Mouse (Mus musculus) liver, embryonic 11.5 days (tissue): Measurements from ENCODE around the gene Zbtb22. TPM values are rescaled to one million over a fixed set of nuclear protein-coding genes. Genes with fewer than 3 reads are reported as not detected.

Experiments
- ATAC-seq: fragments of 200-750 bp; cut with Nextera tagmentation; replicated peaks from 2 replicates; pipeline ENCODE4 v1.8.0; 2017; ENCODE audit warnings: moderate number of reproducible peaks, mild to moderate bottlenecking, moderate TSS enrichment, moderate library complexity; ENCODE audit not compliant: low FRiP score
- DNase-seq: peaks from one replicate; pipeline ENCODE4 v3.0.0-alpha.2; 2017; ENCODE audit warnings: low spot score
- H3K27ac ChIP-seq: fragments of 300-500 bp; sonication (generic); 2 replicates; pipeline ENCODE4 v1.5.1; 2014; ENCODE audit warnings: mild to moderate bottlenecking, low read depth, low read length, control low read depth
- H3K27me3 ChIP-seq: fragments of 300-500 bp; sonication (generic); replicated peaks from 2 replicates; pipeline ENCODE4 v1.6.1; 2014; ENCODE audit warnings: low read length, mixed read lengths; ENCODE audit not compliant: control insufficient read depth, insufficient read depth
- H3K36me3 ChIP-seq: fragments of 300-500 bp; sonication (generic); 2 replicates; pipeline ENCODE4 v1.6.1; 2014; ENCODE audit warnings: mild to moderate bottlenecking, low read length, moderate library complexity, mixed read lengths; ENCODE audit not compliant: control insufficient read depth, insufficient read depth
- H3K4me1 ChIP-seq: fragments of 300-500 bp; sonication (generic); replicated peaks from 2 replicates; pipeline ENCODE4 v1.6.1; 2014; ENCODE audit warnings: low read length, mixed read lengths; ENCODE audit not compliant: control insufficient read depth, insufficient read depth
- H3K4me2 ChIP-seq: fragments of 300-500 bp; sonication (generic); 2 replicates; pipeline ENCODE4 v1.6.1; 2014; ENCODE audit warnings: mild to moderate bottlenecking, control low read depth, moderate library complexity
- H3K4me3 ChIP-seq: fragments of 300-500 bp; sonication (generic); 2 replicates; pipeline ENCODE4 v1.5.1; 2014; ENCODE audit warnings: low read depth, low read length, control low read depth
- H3K9ac ChIP-seq: fragments of 300-500 bp; sonication (generic); 2 replicates; pipeline ENCODE4 v1.6.1; 2014; ENCODE audit warnings: low read depth, low read length, control low read depth
- H3K9me3 ChIP-seq: fragments of 300-500 bp; sonication (generic); 2 replicates; pipeline ENCODE4 v1.6.1; 2016; ENCODE audit warnings: low read length, inconsistent platforms, mixed read lengths; ENCODE audit not compliant: control insufficient read depth
- WGBS: fragments of 180-500 bp; shearing (Covaris S2); extraction: QIAGEN DNeasy Blood & Tissue Kit; methylation state at CpG from one replicate; pipeline ENCODE4 v1.1.7; 2014; 5-methylcytosine and 5-hydroxymethylcytosine counted together
- polyA plus RNA-seq: library from polyadenylated mRNA; unstranded; fragments of >200 nt; fragmentation: Nextera tagmentation; extraction: Ambion mirVana; gene quantifications from 2 replicates; pipeline ENCODE4 v1.2.1, GENCODE M21; 2014

Zbtb22 gene
- polyA plus RNA-seq, 1 experiment from 2014 or later = 13.0 TPM

DNA sequence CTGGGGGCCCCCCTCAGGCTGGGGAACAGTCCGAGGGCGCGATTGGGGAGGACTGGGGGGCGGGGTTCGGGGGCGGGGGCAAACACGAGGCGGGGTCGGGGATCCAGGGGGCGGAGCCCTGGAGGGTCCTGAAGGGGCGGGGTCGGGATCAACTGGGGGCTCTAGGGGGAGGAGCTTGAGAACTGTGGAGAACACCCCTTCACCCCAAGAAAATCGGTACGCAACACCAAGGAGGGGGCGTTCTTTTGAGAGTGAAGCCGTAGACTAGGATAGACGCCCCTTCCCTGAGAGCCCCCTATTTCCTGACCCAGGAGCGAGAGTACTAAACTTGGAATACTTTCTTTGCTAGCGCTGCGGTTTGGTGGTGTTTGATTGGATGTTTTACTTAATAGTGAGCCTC lies 590 bp downstream of the Zbtb22 start:
- Histone ChIP-seq H3K9ac (peak overlapping the region; percentile 60), H3K27ac (peak overlapping the region; percentile 78), H3K36me3 (peaks cover 46% of the 10 kb centered on the region), H3K4me2 (peak overlapping the region; percentile 76), H3K4me3 (peak overlapping the region; percentile 66), H3K27me3 (no peaks in the 10 kb centered on the region), H3K4me1 (peaks cover 32% of the 10 kb centered on the region), H3K9me3 (0 out of 2 replicates have a peak, but pooled peaks cover 2% of the 10 kb centered on the region)
- 0 out of 2 replicates have a peak, but pooled peaks have one; percentile 3 for ATAC-seq
- 2% methylated on average over 18 of the region's 20 CpGs for WGBS
- no peak for DNase-seq

DNA sequence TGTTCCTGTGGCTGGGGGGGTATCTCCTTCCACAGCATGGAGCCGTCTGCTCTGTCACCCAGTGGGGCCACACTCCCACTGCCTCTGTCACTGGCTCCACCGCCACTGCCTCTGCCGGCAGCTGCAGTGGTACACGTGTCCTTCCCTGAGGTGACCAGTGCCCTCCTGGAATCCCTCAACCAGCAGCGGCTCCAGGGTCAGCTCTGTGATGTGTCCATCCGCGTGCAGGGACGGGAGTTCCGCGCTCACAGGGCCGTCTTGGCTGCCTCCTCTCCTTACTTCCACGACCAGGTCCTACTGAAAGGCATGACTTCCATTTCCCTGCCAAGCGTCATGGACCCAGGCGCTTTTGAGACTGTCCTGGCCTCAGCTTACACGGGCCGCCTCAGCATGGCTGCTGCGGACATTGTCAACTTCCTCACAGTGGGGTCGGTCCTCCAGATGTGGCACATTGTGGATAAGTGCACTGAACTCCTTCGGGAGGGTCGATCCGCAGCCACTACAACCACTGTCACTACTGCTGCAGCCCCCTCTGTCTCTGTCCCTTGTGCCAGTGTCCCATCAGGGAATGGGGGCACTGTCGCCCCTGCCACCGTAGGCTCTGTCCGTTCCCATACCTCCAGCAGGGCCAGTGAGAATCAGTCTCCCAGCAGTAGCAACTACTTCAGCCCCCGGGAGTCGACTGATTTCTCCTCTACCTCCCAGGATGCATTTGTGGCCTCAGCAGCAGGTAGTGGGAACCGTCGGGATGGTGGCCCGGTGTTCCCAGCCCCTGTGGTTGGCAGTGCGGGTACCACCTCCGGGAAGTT lies 1.3 kb downstream of the Zbtb22 start:
- Histone ChIP-seq H3K27ac (peak overlapping the region; percentile 1), H3K27me3 (no peaks in the 10 kb centered on the region), H3K9ac (peak overlapping the region; percentile 60), H3K4me1 (peaks cover 32% of the 10 kb centered on the region), H3K36me3 (peaks cover 38% of the 10 kb centered on the region), H3K4me2 (peak overlapping the region; percentile 76), H3K9me3 (0 out of 2 replicates have a peak, but pooled peaks cover 2% of the 10 kb centered on the region), H3K4me3 (peak overlapping the region; percentile 66)
- WGBS = 82% methylated on average over 31 of the region's 31 CpGs
- no peak for ATAC-seq
- no peak for DNase-seq

DNA sequence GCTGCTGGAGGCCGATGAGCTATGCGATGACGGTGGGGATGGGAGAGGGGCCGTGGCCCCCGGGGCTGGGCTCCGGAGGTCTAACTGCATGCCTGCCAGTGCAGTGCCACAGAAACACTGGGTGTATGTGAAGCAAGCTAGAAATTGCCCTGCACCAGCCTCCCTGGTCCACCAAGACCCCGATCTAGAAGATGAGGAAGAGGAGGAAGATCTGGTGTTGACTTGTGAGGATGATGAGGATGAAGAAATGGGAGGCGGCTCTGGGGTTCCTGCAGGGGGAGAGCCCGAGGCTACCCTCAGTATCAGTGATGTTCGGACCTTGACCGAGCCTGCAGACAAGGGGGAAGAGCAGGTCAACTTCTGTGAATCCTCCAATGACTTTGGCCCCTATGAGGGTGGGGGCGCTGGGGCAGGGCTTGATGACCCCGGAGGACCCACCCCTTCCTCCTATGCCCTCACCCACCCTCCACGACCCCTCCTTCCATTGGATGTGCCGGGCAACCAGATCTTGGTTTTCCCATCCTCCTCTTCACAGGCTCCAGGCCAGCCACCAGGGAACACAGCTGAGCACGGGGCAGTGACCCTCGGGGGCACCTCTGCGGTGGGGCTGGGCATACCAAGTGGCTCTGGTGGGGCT lies 2.1 kb downstream of the Zbtb22 start:
- Histone ChIP-seq H3K4me2 (peak overlapping the region; percentile 100), H3K9me3 (0 out of 2 replicates have a peak, but pooled peaks cover 2% of the 10 kb centered on the region), H3K27ac (peak overlapping the region; percentile 32; the same call in 1 of the 2 replicates), H3K36me3 (peaks cover 32% of the 10 kb centered on the region), H3K9ac (0 out of 2 replicates have a peak overlapping the region, but pooled peaks have one; percentile 25), H3K4me3 (peak overlapping the region; percentile 66), H3K4me1 (peaks cover 32% of the 10 kb centered on the region), H3K27me3 (no peaks in the 10 kb centered on the region)
- DNase-seq (no peak), ATAC-seq (no peak)
- WGBS = 80% methylated on average over 18 of the region's 18 CpGs

DNA sequence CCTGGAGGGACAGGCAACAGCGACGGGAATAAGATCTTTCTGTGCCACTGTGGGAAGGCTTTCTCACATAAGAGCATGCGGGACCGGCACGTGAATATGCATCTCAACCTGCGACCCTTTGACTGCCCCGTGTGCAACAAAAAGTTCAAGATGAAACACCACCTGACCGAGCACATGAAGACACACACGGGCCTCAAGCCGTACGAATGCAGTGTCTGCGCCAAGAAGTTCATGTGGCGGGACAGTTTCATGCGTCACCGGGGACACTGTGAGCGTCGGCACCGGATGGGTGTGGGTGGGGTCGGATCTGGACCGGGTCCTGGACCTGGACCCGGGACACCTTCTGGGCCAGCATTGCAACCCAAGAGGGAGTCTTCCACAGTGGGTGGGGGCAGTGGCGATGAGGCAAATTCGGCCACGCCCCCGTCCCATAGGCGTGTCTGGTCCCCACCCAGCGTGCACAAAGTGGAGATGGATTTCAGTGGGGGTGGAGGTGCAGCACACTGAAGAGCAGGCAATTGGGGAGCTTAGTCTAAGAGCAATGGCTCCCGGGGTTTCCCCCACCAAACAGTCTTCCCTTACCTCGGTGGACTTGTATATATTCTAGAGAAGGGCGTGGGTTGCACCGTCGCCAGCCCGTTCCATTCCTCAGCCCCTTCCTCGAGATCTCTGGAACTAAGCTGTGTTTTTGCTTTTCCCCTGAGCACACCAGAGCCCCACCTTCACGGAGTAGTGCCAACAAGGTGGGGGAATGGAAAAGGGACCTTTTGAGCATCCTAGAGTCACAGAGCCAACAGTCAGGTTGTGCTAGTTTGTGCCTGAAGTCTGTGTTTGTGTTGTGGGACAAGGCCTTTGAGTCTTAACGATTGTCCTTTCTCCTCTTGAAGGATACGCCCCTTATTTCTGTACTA lies 2.8 kb downstream of the Zbtb22 start:
- peak; percentile 1; the same call in 1 of the 2 replicates for ATAC-seq
- Histone ChIP-seq H3K9me3 (0 out of 2 replicates have a peak, but pooled peaks cover 2% of the 10 kb centered on the region), H3K9ac (peak overlapping the region; percentile 86), H3K27ac (peak overlapping the region; percentile 91), H3K4me3 (peak overlapping the region; percentile 83), H3K27me3 (no peaks in the 10 kb centered on the region), H3K4me2 (peak overlapping the region; percentile 100), H3K4me1 (peaks cover 33% of the 10 kb centered on the region), H3K36me3 (peaks cover 27% of the 10 kb centered on the region)
- no peak for DNase-seq
- WGBS = 52% methylated on average over 37 of the region's 37 CpGs

DNA sequence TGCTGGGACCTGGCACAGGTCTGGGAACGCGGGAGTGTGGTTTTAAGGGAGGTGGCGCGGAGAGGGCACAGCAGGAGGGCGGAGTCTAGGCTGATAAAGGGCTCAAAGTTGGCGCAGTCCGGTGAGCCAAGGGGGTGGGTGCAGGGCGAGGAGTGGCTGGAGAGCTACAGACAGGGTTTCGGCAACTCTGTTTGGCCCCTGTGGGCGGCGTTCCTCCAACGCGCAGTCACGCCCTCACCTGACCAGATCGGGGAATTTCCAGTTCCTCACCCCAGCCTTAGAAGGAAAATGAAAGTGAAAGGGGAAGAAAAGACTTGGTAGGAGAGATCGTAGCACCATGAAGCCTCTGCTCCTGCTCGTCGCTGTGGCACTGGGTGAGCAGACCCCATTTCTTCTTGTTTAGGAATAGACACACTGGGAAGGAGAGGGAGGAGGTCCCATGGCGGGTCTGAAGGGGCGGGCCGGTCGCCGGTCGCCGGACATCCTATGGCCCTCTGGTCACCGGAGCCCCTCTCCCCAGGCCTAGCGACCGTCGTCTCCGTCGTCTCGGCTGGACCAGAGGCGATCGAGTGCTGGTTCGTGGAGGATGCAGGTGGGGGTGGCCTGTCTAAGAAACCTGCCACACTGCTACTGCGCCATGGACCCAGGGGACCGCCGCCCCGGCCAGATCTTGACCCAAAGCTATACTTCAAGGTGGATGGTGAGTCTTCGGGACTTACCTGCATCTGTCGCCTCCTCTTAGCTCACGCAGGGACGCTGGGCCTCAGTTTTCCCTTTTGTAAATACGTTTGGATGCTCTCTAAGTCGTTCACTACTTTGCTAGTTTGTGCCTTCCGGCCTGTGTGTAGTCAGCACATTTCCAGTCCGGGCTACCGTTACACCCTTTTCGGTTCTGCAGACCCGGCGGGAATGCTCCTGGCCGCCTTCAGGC lies 3.9 kb downstream of the Zbtb22 start:
- WGBS = under 1% methylated on average over 52 of the region's 52 CpGs
- DNase-seq (peak; percentile 83), ATAC-seq (peak; percentile 72)
- Histone ChIP-seq H3K36me3 (peaks cover 16% of the 10 kb centered on the region), H3K4me1 (peaks cover 38% of the 10 kb centered on the region), H3K4me3 (peak overlapping the region; percentile 83), H3K9me3 (0 out of 2 replicates have a peak, but pooled peaks cover 2% of the 10 kb centered on the region), H3K9ac (peak overlapping the region; percentile 86), H3K4me2 (peak overlapping the region; percentile 100), H3K27ac (peak overlapping the region; percentile 91), H3K27me3 (no peaks in the 10 kb centered on the region)

DNA sequence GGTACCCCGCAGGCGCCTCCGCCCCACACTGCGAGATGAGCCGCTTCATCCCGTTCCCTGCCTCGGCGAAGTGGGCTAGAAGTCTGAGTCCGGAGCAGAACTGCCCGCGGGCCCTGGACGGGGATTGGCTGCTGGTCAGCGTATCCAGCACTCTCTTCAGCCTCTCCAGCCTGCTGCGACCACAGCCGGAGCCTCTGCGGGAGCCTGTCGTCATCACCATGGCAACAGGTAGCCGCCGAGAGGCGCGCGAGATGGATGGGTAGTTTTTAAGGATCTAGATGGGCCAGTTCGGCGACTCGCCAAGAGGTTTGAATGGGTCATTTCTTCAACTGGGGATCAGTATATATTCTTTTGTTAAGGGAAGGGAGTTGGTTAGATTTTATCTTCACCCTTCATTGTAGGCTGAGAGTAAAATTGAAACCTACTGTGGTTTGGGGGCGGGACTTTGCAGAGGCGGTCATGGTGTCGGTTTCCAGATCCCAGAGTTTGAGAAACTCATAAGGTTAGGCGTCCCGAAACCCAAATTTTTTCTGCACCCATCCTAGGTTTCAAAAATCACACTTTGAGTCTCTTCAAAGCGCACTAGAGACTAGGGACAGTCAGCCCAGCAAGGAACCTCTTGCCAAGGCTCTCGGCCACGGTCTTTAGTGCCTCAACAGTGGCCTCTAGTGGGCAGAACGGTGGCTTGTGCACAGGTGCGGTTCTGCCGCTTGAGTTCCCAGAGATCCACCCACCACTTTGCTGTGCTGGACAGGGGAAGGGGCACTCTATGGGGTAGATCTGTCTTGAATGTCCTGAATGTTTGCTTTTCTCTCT lies 4.8 kb downstream of the Zbtb22 start:
- Histone ChIP-seq H3K9me3 (0 out of 2 replicates have a peak, but pooled peaks cover 2% of the 10 kb centered on the region), H3K4me2 (peak overlapping the region; percentile 100), H3K9ac (peak overlapping the region; percentile 86), H3K27me3 (no peaks in the 10 kb centered on the region), H3K27ac (peak overlapping the region; percentile 91; the same call in 1 of the 2 replicates), H3K4me1 (peaks cover 31% of the 10 kb centered on the region), H3K36me3 (peaks cover 17% of the 10 kb centered on the region), H3K4me3 (peak overlapping the region; percentile 83)
- under 1% methylated on average over 36 of the region's 36 CpGs for WGBS
- DNase-seq (peak; percentile 79), ATAC-seq (peak; percentile 22; the same call in 1 of the 2 replicates)

DNA sequence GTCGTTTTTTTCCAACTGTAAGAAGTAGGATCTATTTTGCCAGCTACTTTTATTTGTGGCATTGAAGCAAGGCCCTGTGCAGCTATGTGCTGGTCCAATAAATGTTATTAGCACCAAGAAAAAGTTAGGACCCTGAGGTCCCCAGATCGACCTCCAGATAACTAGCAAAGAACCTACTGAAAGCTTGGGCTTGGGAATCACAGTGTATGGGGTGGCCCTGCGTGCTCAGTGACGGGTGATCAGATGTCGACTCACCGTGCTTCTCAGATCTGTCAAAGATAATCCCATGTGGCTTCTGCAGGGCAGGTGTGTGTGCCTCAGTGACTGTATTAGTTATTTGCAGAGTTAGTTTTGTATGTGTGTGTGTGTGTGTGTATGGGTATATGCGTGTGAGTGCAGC lies 5.7 kb downstream of the Zbtb22 start:
- no peak for DNase-seq
- H3K36me3 ChIP-seq = peaks cover 20% of the 10 kb centered on the region
- H3K27ac ChIP-seq = no peak overlapping the region
- no peak overlapping the region for H3K9ac ChIP-seq
- H3K4me1 ChIP-seq = peaks cover 31% of the 10 kb centered on the region
- peak overlapping the region; percentile 83; the same call in 1 of the 2 replicates for H3K4me3 ChIP-seq
- peak overlapping the region; percentile 100 for H3K4me2 ChIP-seq
- H3K27me3 ChIP-seq = no peaks in the 10 kb centered on the region
- WGBS = 82% methylated on average over 7 of the region's 7 CpGs
- ATAC-seq = no peak
- 0 out of 2 replicates have a peak, but pooled peaks cover 2% of the 10 kb centered on the region for H3K9me3 ChIP-seq
